ENCODE assay signal across 17 mouse cellular contexts in genomic region chr11:112282911-112283310, GRCm38 (mm10).
"Had no signal": no experiment of that assay in that cellular context is flagged by ENCODE, and none has a peak within 500 bp of the region (broad histone marks: within the 10 kb centered on the region; RNA-seq: fewer than 3 reads in every experiment).

No protein-coding gene starts in this region.

- ATAC-seq: midbrain, embryonic 13.5 days; midbrain, embryonic 16.5 days had no signal

- H3K27me3 ChIP-seq: liver, embryonic 13.5 days; midbrain, embryonic 13.5 days; neural tube, embryonic 12.5 days; stomach, embryonic 15.5 days had no signal

- H3K4me2 ChIP-seq: liver, embryonic 13.5 days; midbrain, embryonic 13.5 days; neural tube, embryonic 12.5 days; stomach, embryonic 15.5 days had no signal

- H3K36me3 ChIP-seq: liver, embryonic 13.5 days; midbrain, embryonic 10.5 days; midbrain, embryonic 13.5 days; neural tube, embryonic 12.5 days; stomach, embryonic 15.5 days had no signal

- H3K4me3 ChIP-seq: liver, embryonic 13.5 days; midbrain, embryonic 10.5 days; midbrain, embryonic 13.5 days; neural tube, embryonic 12.5 days; stomach, embryonic 15.5 days had no signal

- H3K27ac ChIP-seq: liver, embryonic 13.5 days; macrophage; midbrain, embryonic 10.5 days; midbrain, embryonic 13.5 days; neural tube, embryonic 12.5 days; stomach, embryonic 15.5 days had no signal

- H3K9me3 ChIP-seq: liver, embryonic 13.5 days; midbrain, embryonic 10.5 days; midbrain, embryonic 13.5 days; neural tube, embryonic 12.5 days; stomach, embryonic 15.5 days had no signal

- DNase-seq: kidney, adult 8-10 months; kidney, postnatal 14 days; kidney, postnatal 4 days; left cerebral cortex, postnatal 4 days; liver, embryonic 13.5 days; lung, adult 2 months; lung, postnatal 14 days; retina, postnatal 1 day; right cerebral cortex, postnatal 25 days; spleen, adult 18-20 months; thymus, postnatal 4 days had no signal

- H3K9ac ChIP-seq: liver, embryonic 13.5 days; midbrain, embryonic 13.5 days; neural tube, embryonic 12.5 days; stomach, embryonic 15.5 days had no signal

- H3K4me1 ChIP-seq: liver, embryonic 13.5 days; midbrain, embryonic 10.5 days; midbrain, embryonic 13.5 days; neural tube, embryonic 12.5 days; stomach, embryonic 15.5 days had no signal
